Mouse (Mus musculus): Measurements from ENCODE around the gene Gpc5.

DNA sequence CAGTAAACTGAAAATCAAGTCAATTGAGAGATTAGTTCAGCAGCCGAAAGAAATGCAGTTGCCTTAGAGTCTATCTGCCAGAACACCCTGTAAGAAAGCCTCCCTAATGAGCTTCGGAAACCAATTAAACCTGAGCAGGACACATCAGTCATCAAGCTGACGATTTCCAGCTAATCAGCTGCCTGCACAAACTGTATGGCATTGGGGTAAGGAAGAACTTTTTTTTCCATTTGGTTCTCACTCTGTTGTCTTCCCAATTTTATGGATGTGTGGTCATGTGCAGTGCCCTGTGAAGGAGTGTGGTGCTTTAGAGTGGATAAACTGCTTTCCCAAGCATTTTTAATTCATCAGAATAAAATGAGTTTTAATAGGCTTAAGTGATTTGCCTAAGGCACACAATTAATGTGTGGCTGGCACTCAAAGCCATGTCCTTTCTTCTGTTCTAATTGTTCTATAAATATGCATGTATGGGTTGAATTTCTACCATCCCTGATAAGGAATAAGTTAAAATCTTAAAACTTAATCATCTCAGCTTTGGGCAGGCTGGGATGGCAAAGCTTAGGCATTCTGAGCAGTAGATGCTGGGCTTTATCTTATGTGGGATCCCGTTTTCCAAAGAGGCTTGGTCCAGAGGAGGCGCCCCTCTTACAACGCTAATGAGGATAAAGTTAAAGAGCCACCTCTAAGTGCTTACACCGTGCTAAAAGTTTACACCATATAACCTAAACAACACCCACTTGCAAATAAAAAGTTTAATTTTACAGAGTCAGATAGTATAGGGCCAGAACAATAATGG is 687.6 kb downstream of the Gpc5 start:
- no peak for TF ChIP-seq CTCF (IDR thresholded peaks at IDR 0.05; ENCODE audit: borderline replicate concordance, extremely low read depth, insufficient read depth, insufficient read length)
- TF ChIP-seq POLR2A (IDR thresholded peaks at IDR 0.05; ENCODE audit: borderline replicate concordance, extremely low read depth, insufficient read depth, insufficient read length, poor library complexity, severe bottlenecking): no peak

All from brain, embryonic 14.5 days (tissue).